Mouse (Mus musculus) MEL (cell line): ENCODE data around the gene Rln1. TPM values are rescaled to one million over a fixed set of nuclear protein-coding genes. Genes with fewer than 3 reads are reported as not detected.

Experiments used
- DNase-seq: peaks from one replicate; pipeline ENCODE4 v3.0.0; 2011; ENCODE audit warnings: low read depth, low spot score
- H3K27ac ChIP-seq: 2 replicates; pipeline ENCODE4 v1.5.1; 2012; ENCODE audit warnings: low read depth, mild to moderate bottlenecking, control low read depth, low read length, moderate library complexity; ENCODE audit not compliant: control insufficient read depth
- H3K27me3 ChIP-seq, 2 experiments: fragments of 150-350 bp in 1 of 2; sonication (generic) in 1 of 2; 2 replicates each; pipeline ENCODE4 v1.6.1; 2012; ENCODE audit warnings: low read length in 2 of 2, mild to moderate bottlenecking in 2 of 2, improper control_type of control experiment in 1 of 2, moderate library complexity in 1 of 2; ENCODE audit not compliant: insufficient read depth in 2 of 2, control insufficient read depth in 1 of 2
- H3K36me3 ChIP-seq, 2 experiments: 2 replicates each; pipeline ENCODE4 v1.6.1; 2012 to 2014; ENCODE audit warnings: low read length in 2 of 2, improper control_type of control experiment in 1 of 2, inconsistent platforms in 1 of 2, mild to moderate bottlenecking in 1 of 2; ENCODE audit not compliant: insufficient read depth in 2 of 2, control insufficient read depth in 1 of 2
- H3K4me1 ChIP-seq, 2 experiments: fragments of 150-350 bp in 1 of 2; sonication (generic) in 1 of 2; 2 replicates each; pipeline ENCODE4 v1.6.1; 2012; ENCODE audit warnings: low read length in 2 of 2, improper control_type of control experiment in 1 of 2, mild to moderate bottlenecking in 1 of 2; ENCODE audit not compliant: insufficient read depth in 2 of 2, control insufficient read depth in 1 of 2
- H3K4me3 ChIP-seq, 2 experiments: fragments of 150-350 bp in 1 of 2; sonication (generic) in 1 of 2; 2 replicates each; pipeline ENCODE4 v1.5.1; 2012; ENCODE audit warnings: low read depth in 2 of 2, low read length in 2 of 2, mild to moderate bottlenecking in 2 of 2, moderate library complexity in 2 of 2, control low read depth in 1 of 2, improper control_type of control experiment in 1 of 2; ENCODE audit not compliant: control insufficient read depth in 1 of 2, insufficient read depth in 1 of 2
- H3K79me2 ChIP-seq: 2 replicates; pipeline ENCODE4 v1.6.1; 2012; ENCODE audit warnings: mild to moderate bottlenecking, low read length, moderate library complexity; ENCODE audit not compliant: control insufficient read depth, poor library complexity, insufficient read depth
- H3K9ac ChIP-seq: 2 replicates; pipeline ENCODE4 v1.6.1; 2012; ENCODE audit warnings: low read depth, mild to moderate bottlenecking, control low read depth, low read length, moderate library complexity; ENCODE audit not compliant: control insufficient read depth, poor library complexity, severe bottlenecking
- H3K9me3 ChIP-seq: fragments of 150-350 bp; sonication (generic); replicated peaks from 2 replicates; pipeline ENCODE4 v1.6.1; 2012; ENCODE audit warnings: mild to moderate bottlenecking, low read length, improper control_type of control experiment, moderate library complexity; ENCODE audit not compliant: insufficient read depth
- BHLHE40 ChIP-seq: IDR thresholded peaks from 2 replicates; pipeline ENCODE4 v1.6.1; 2012; ENCODE audit warnings: low read depth, mild to moderate bottlenecking, inconsistent platforms, low read length, improper control_type of control experiment, borderline replicate concordance
- CHD2 ChIP-seq: IDR thresholded peaks from 2 replicates; pipeline ENCODE4 v1.6.1; 2011; ENCODE audit warnings: low read length, improper control_type of control experiment
- CTCF ChIP-seq, 3 experiments: IDR thresholded peaks in 2 of 3; conservative IDR thresholded peaks in 1 of 3; 2 replicates each; pipeline ENCODE4 v1.5.1; 2011 to 2012; ENCODE audit warnings: low read length in 3 of 3, low read depth in 2 of 3, mild to moderate bottlenecking in 2 of 3, improper control_type of control experiment in 1 of 3, inconsistent platforms in 1 of 3, mixed read lengths in 1 of 3, moderate library complexity in 1 of 3; ENCODE audit not compliant: control insufficient read depth in 1 of 3, insufficient read depth in 1 of 3, poor library complexity in 1 of 3, severe bottlenecking in 1 of 3
- ELF1 ChIP-seq: IDR thresholded peaks from 2 replicates; pipeline ENCODE4 v1.6.1; 2014; ENCODE audit warnings: low read depth, mild to moderate bottlenecking, inconsistent platforms, low read length, improper control_type of control experiment, moderate library complexity
- GATA1 ChIP-seq: IDR thresholded peaks from 2 replicates; pipeline ENCODE4 v1.6.1; 2011; ENCODE audit warnings: low read depth, low read length, improper control_type of control experiment
- KAT2A ChIP-seq: conservative IDR thresholded peaks from 2 replicates; pipeline ENCODE4 v1.6.1; 2012; ENCODE audit warnings: low read depth, low read length, improper control_type of control experiment, inconsistent platforms
- MAFK ChIP-seq: IDR thresholded peaks from 2 replicates; pipeline ENCODE4 v1.6.1; 2011; ENCODE audit warnings: low read depth, mild to moderate bottlenecking, low read length, improper control_type of control experiment, borderline replicate concordance
- MYC ChIP-seq: IDR thresholded peaks from 2 replicates; pipeline ENCODE4 v1.6.1; 2011; ENCODE audit warnings: low read depth, mild to moderate bottlenecking, low read length, improper control_type of control experiment, moderate library complexity
- NRF1 ChIP-seq: IDR thresholded peaks from 2 replicates; pipeline ENCODE4 v1.6.1; 2014; ENCODE audit warnings: low read depth, mild to moderate bottlenecking, inconsistent platforms, low read length, improper control_type of control experiment, moderate library complexity; ENCODE audit not compliant: poor library complexity, insufficient read depth, severe bottlenecking
- RAD21 ChIP-seq: IDR thresholded peaks from 2 replicates; pipeline ENCODE4 v1.6.1; 2011; ENCODE audit warnings: mild to moderate bottlenecking, low read depth, low read length, improper control_type of control experiment
- RCOR1 ChIP-seq: IDR thresholded peaks from 2 replicates; pipeline ENCODE4 v1.6.1; 2012; ENCODE audit warnings: low read depth, mild to moderate bottlenecking, inconsistent platforms, low read length, improper control_type of control experiment
- SIN3A ChIP-seq: IDR thresholded peaks from 2 replicates; pipeline ENCODE4 v1.6.1; 2012; ENCODE audit warnings: low read length, improper control_type of control experiment, inconsistent platforms
- SMC3 ChIP-seq: IDR thresholded peaks from 2 replicates; pipeline ENCODE4 v1.6.1; 2011; ENCODE audit warnings: low read depth, low read length, improper control_type of control experiment
- USF2 ChIP-seq, 2 experiments: IDR thresholded peaks; 2 replicates each; pipeline ENCODE4 v1.6.1; 2011 to 2012; ENCODE audit warnings: improper control_type of control experiment in 2 of 2, low read length in 2 of 2, borderline replicate concordance in 1 of 2, inconsistent platforms in 1 of 2, low read depth in 1 of 2, mild to moderate bottlenecking in 1 of 2; ENCODE audit not compliant: insufficient read depth in 1 of 2
- polyA plus RNA-seq, 2 experiments: library from polyadenylated mRNA; stranded (reverse) in 1 of 2; unstranded in 1 of 2; fragments of >175 nt in 1 of 2; fragments of >200 nt in 1 of 2; gene quantifications; 2 replicates each; pipeline versions ENCODE4 v1.2.1 to v1.2.4; 2012; ENCODE audit warnings: low replicate concordance in 2 of 2, low read depth in 1 of 2; ENCODE audit not compliant: insufficient read length in 2 of 2, insufficient read depth in 1 of 2, missing spikeins in 1 of 2
- total RNA-seq: library from RNA; depleted of rRNA; stranded (reverse); fragments of 300-350 nt; gene quantifications from 2 replicates; pipeline ENCODE4 v1.2.3, GENCODE M21; 2012

The Rln1 gene
- total and polyA plus RNA-seq, 3 experiments = 0.04 TPM; not detected in 2

DNA sequence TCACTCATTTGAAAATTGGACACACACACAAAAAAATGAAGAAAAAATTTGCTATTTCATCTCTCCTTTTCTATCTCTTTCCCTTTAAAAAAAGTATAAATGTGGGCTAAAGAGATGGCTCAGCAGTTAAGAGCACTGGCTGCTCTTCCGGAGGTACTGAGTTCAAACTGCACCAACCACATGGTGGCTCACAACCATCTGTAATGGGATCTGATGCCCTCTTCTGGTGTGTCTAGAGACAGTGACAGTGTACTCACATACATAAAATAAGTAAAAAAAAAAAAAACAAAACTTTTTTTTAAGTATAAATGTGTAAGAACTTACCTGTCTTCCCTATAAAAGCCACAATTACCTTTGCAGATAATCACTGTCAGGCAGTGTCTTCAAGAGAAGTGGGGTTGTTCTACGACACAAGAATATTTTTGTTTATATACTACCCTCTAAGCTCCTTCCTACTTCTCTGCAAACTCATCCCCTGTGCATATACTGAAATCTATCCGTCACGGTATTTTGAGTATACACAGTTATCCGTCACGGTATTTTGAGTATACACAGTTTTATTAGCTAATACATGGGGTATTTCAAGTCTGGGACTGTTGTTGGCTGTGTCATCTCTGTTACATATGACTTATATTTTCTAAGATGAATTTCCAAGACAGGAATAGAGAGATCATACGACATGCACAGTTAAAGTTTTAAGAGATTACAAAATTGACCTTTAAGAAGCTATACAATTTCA lies 36.2 kb upstream of the Rln1 start:
- H3K4me1 ChIP-seq = peaks cover 19 to 44% of the 10 kb centered on the region in 2 experiments
- TF ChIP-seq MYC (no peak), CTCF (IDR thresholded peaks at IDR 0.05 in 2 of 3, conservative IDR thresholded peaks at IDR 0.05 in 1 of 3; ENCODE audit: control insufficient read depth in 1 of 3, insufficient read depth in 1 of 3, low read depth in 2 of 3, low read length in 3 of 3, poor library complexity in 1 of 3, severe bottlenecking in 1 of 3) (peak in 2 of 3 experiments; percentile 7 to 45; a peak in 2 of 6 replicates)
- peaks cover 3 to 49% of the 10 kb centered on the region in 2 experiments for H3K36me3 ChIP-seq
- H3K27me3 ChIP-seq = no peaks in the 10 kb centered on the region
- DNase-seq = peak; percentile 75
- H3K79me2 ChIP-seq = peaks cover 11% of the 10 kb centered on the region
- H3K27ac ChIP-seq = no peak overlapping the region
- H3K4me3 ChIP-seq = peak overlapping the region; percentile 74 to 87
- H3K9me3 ChIP-seq = no peaks in the 10 kb centered on the region
- peak overlapping the region; percentile 76 for H3K9ac ChIP-seq

GRCm38 (mm10) chr19:29370112-29370511 lies 35.6 kb upstream of the Rln1 start:
- DNase-seq = peak; percentile 60
- no peak overlapping the region for H3K4me3 ChIP-seq
- no peaks in the 10 kb centered on the region for H3K27me3 ChIP-seq
- H3K4me1 ChIP-seq = peaks cover 24 to 45% of the 10 kb centered on the region in 2 experiments
- peaks cover 3 to 53% of the 10 kb centered on the region in 2 experiments for H3K36me3 ChIP-seq
- no peak overlapping the region for H3K9ac ChIP-seq
- peaks cover 11% of the 10 kb centered on the region for H3K79me2 ChIP-seq
- H3K9me3 ChIP-seq = no peaks in the 10 kb centered on the region
- no peak for TF ChIP-seq KAT2A
- TF ChIP-seq CHD2 = no peak
- TF ChIP-seq GATA1 = no peak
- TF ChIP-seq SIN3A = no peak
- TF ChIP-seq NRF1 = no peak
- TF ChIP-seq USF2 (IDR thresholded peaks at IDR 0.05; ENCODE audit: borderline replicate concordance in 1 of 2, insufficient read depth in 1 of 2, low read depth in 1 of 2, low read length in 2 of 2) = no peak
- no peak for TF ChIP-seq BHLHE40
- TF ChIP-seq SMC3 = no peak
- no peak for TF ChIP-seq ELF1
- no peak for TF ChIP-seq MYC
- no peak for TF ChIP-seq RAD21
- no peak for TF ChIP-seq MAFK
- TF ChIP-seq RCOR1 = no peak
- H3K27ac ChIP-seq = no peak overlapping the region
